Mouse (Mus musculus) kidney, adult 2 months (tissue): Measurements from ENCODE around the gene Fhit. TPM values are rescaled to one million over a fixed set of nuclear protein-coding genes. Genes with fewer than 3 reads are reported as not detected.

Experiments
- DNase-seq: peaks from one replicate; pipeline ENCODE4 v3.0.0; 2021
- H3K27ac ChIP-seq: fragments of 200-500 bp; 2 replicates; pipeline ENCODE4 v1.5.1; 2012; ENCODE audit warnings: low read depth, low read length, control low read depth, inconsistent platforms; ENCODE audit not compliant: insufficient read depth
- H3K27me3 ChIP-seq: fragments of 200-500 bp; replicated peaks from 2 replicates; pipeline ENCODE4 v1.6.1; 2012; ENCODE audit warnings: mild to moderate bottlenecking, moderate library complexity, low read length, inconsistent platforms; ENCODE audit not compliant: control insufficient read depth, insufficient read depth
- H3K36me3 ChIP-seq: fragments of 200-500 bp; 2 replicates; pipeline ENCODE4 v1.6.1; 2012; ENCODE audit warnings: mild to moderate bottlenecking, moderate library complexity, low read length, inconsistent platforms; ENCODE audit not compliant: control insufficient read depth, insufficient read depth
- H3K4me1 ChIP-seq: fragments of 200-500 bp; 2 replicates; pipeline ENCODE4 v1.6.1; 2011; ENCODE audit warnings: low read length; ENCODE audit not compliant: control insufficient read depth, insufficient read depth
- H3K4me3 ChIP-seq: fragments of 200-500 bp; 2 replicates; pipeline ENCODE4 v1.5.1; 2011; ENCODE audit warnings: mild to moderate bottlenecking, low read depth, low read length, control low read depth; ENCODE audit not compliant: insufficient read depth
- CTCF ChIP-seq: fragments of 200-500 bp; conservative IDR thresholded peaks from 2 replicates; pipeline ENCODE4 v1.5.1; 2011; ENCODE audit warnings: low read depth, mild to moderate bottlenecking, control low read depth, low read length, moderate library complexity, mixed read lengths; ENCODE audit not compliant: insufficient read depth, insufficient read length
- POLR2A ChIP-seq: fragments of 200-500 bp; IDR thresholded peaks from one replicate; pipeline ENCODE4 v1.6.1; 2011; ENCODE audit warnings: low read depth, low read length, control low read depth
- WGBS: fragments of 180-500 bp; shearing (Covaris S2); methylation state at CpG from one replicate; pipeline ENCODE4 v1.1.7; 2018; 5-methylcytosine and 5-hydroxymethylcytosine counted together
- polyA plus RNA-seq: library from polyadenylated mRNA; depleted of rRNA; stranded (reverse); fragments of >200 nt; gene quantifications from 2 replicates; pipeline ENCODE4 v1.2.3, GENCODE M21; 2012

The Fhit gene
- polyA plus RNA-seq, 1 experiment, result 21.3 TPM

GRCm38 (mm10) chr14:9619840-9620239, 1542.0 kb downstream of the Fhit start:
- no peak for DNase-seq
- WGBS, result 80% methylated on average over 1 of the region's 1 CpGs

GRCm38 (mm10) chr14:9613126-9613525, 1548.7 kb downstream of the Fhit start:
- no peak overlapping the region for H3K27ac ChIP-seq
- H3K4me3 ChIP-seq, result no peak overlapping the region
- peak; percentile 65 for DNase-seq
- H3K4me1 ChIP-seq, result no peaks in the 10 kb centered on the region
- WGBS, result 81% methylated on average over 3 of the region's 3 CpGs
- H3K27me3 ChIP-seq, result no peaks in the 10 kb centered on the region
- H3K36me3 ChIP-seq, result no peaks in the 10 kb centered on the region
- TF ChIP-seq POLR2A, result no peak
- TF ChIP-seq CTCF, result no peak

More at GRCm38 (mm10) chr14:9619840-9620239, 1542.0 kb downstream of the Fhit start:
- no peak overlapping the region for H3K27ac ChIP-seq
- no peaks in the 10 kb centered on the region for H3K27me3 ChIP-seq
- no peak overlapping the region for H3K4me3 ChIP-seq
- TF ChIP-seq POLR2A, result no peak
- TF ChIP-seq CTCF, result no peak
- 0 out of 2 replicates have a peak, but pooled peaks cover 4% of the 10 kb centered on the region for H3K4me1 ChIP-seq
- no peaks in the 10 kb centered on the region for H3K36me3 ChIP-seq

GRCm38 (mm10) chr14:9609120-9609519, 1552.7 kb downstream of the Fhit start:
- no peaks in the 10 kb centered on the region for H3K36me3 ChIP-seq
- H3K4me1 ChIP-seq, result no peaks in the 10 kb centered on the region
- no peaks in the 10 kb centered on the region for H3K27me3 ChIP-seq
- no peak overlapping the region for H3K4me3 ChIP-seq
- no peak overlapping the region for H3K27ac ChIP-seq
- 77% methylated on average over 7 of the region's 7 CpGs for WGBS
- no peak for TF ChIP-seq POLR2A
- TF ChIP-seq CTCF, result no peak
- DNase-seq, result no peak

- no peak overlapping the region for H3K4me3 ChIP-seq
- DNase-seq, result no peak
- no peaks in the 10 kb centered on the region for H3K36me3 ChIP-seq
- no peaks in the 10 kb centered on the region for H3K27me3 ChIP-seq
- TF ChIP-seq POLR2A (no peak), CTCF (no peak)
- H3K4me1 ChIP-seq, result peaks cover 3% of the 10 kb centered on the region; the same call in 1 of the 2 replicates
- no peak overlapping the region for H3K27ac ChIP-seq
- 78% methylated on average over 12 of the region's 12 CpGs for WGBS
Measured at GRCm38 (mm10) chr14:9606584-9607377, 1555.1 kb downstream of the Fhit start.

GRCm38 (mm10) chr14:9600271-9600670, 1561.6 kb downstream of the Fhit start:
- DNase-seq, result no peak
- TF ChIP-seq POLR2A, result no peak
- TF ChIP-seq CTCF, result no peak
- Histone ChIP-seq H3K36me3 (no peaks in the 10 kb centered on the region), H3K4me3 (no peak overlapping the region), H3K27me3 (no peaks in the 10 kb centered on the region), H3K27ac (no peak overlapping the region), H3K4me1 (peaks cover 11% of the 10 kb centered on the region; the same call in 1 of the 2 replicates)

- Histone ChIP-seq H3K27me3 (no peaks in the 10 kb centered on the region), H3K4me3 (no peak overlapping the region), H3K36me3 (no peaks in the 10 kb centered on the region), H3K4me1 (peaks cover 11% of the 10 kb centered on the region; the same call in 1 of the 2 replicates), H3K27ac (no peak overlapping the region)
- no peak for TF ChIP-seq POLR2A
- no peak for TF ChIP-seq CTCF
- 62% methylated on average over 5 of the region's 5 CpGs for WGBS
- no peak for DNase-seq
Measured at GRCm38 (mm10) chr14:9597460-9597977, 1564.3 kb downstream of the Fhit start.

- 78% methylated on average over 1 of the region's 1 CpGs for WGBS
- Histone ChIP-seq H3K36me3 (no peaks in the 10 kb centered on the region), H3K27ac (no peak overlapping the region), H3K27me3 (no peaks in the 10 kb centered on the region), H3K4me1 (no peaks in the 10 kb centered on the region), H3K4me3 (no peak overlapping the region)
- peak; percentile 39 for DNase-seq
- TF ChIP-seq POLR2A (no peak), CTCF (no peak)
Measured at GRCm38 (mm10) chr14:9589121-9589520, 1572.7 kb downstream of the Fhit start.
